Mouse (Mus musculus) bone marrow, adult 2 months (tissue): ENCODE data around the gene Rarres1.

Experiments
- CTCF ChIP-seq: fragments of 200-500 bp; IDR thresholded peaks from 2 replicates; pipeline ENCODE4 v1.5.1; 2011; ENCODE audit warnings: low read length, control low read depth; ENCODE audit not compliant: control insufficient read depth, insufficient read depth
- POLR2A ChIP-seq: fragments of 200-500 bp; IDR thresholded peaks from 2 replicates; pipeline ENCODE4 v1.6.1; 2011; ENCODE audit warnings: low read depth, mild to moderate bottlenecking, control low read depth, low read length, borderline replicate concordance; ENCODE audit not compliant: control insufficient read depth

- no peak for TF ChIP-seq CTCF
- no peak for TF ChIP-seq POLR2A
These were observed 5.3 kb upstream of the Rarres1 start for GRCm38 (mm10) chr3:67520568-67521143.
